ENCODE assay signal across 9 mouse cellular contexts in genomic region chr6:124859725-124860124, GRCm38 (mm10). TPM values are rescaled to one million over a fixed set of nuclear protein-coding genes. Genes with fewer than 3 reads are reported as not detected.
A peak's percentile ranks its signal among the peaks of the same experiment; 100 is the strongest.
DNase-seq lines count a peak whose midpoint lies in the region; ATAC-seq and TF ChIP-seq lines count a peak whose summit lies in the region.
"Had no signal": no experiment of that assay in that cellular context is flagged by ENCODE, and none has a peak within 500 bp of the region (broad histone marks: within the 10 kb centered on the region; RNA-seq: fewer than 3 reads in every experiment).

No protein-coding gene starts in this region.

- peak; percentile 45 for ATAC-seq in CD4-positive, CD25-positive, alpha-beta regulatory T cell, adult 4 months
- no peak for ATAC-seq in forebrain, embryonic 11.5 days (replicated peaks; ENCODE audit: low FRiP score)
- no peak for ATAC-seq in heart, embryonic 15.5 days (replicated peaks; ENCODE audit: insufficient number of reproducible peaks, insufficient read depth, low FRiP score, low read depth)
- no peak for ATAC-seq in liver, embryonic 14.5 days (ENCODE audit: insufficient read depth)
- no peak for ATAC-seq in neural tube, embryonic 13.5 days (ENCODE audit: low read depth)

- H3K27me3 ChIP-seq in forebrain, embryonic 11.5 days (ENCODE audit: control insufficient read depth, insufficient read depth, low read length): no peaks in the 10 kb centered on the region; the same call in none of the 2 replicates
- H3K27me3 ChIP-seq in heart, embryonic 15.5 days: peaks cover 48% of the 10 kb centered on the region
- peaks cover 75% of the 10 kb centered on the region for H3K27me3 ChIP-seq in liver, embryonic 14.5 days (ENCODE audit: control insufficient read depth, insufficient read depth, low read length)
- peaks cover 8% of the 10 kb centered on the region; the same call in 1 of the 2 replicates for H3K27me3 ChIP-seq in neural tube, embryonic 13.5 days
- H3K27me3 ChIP-seq: embryonic facial prominence, embryonic 15.5 days had no signal

- no peak overlapping the region for H3K4me3 ChIP-seq in forebrain, embryonic 11.5 days (ENCODE audit: low read depth, low read length)
- 0 out of 2 replicates have a peak overlapping the region, but pooled peaks have one; percentile 13 for H3K4me3 ChIP-seq in heart, embryonic 15.5 days
- H3K4me3 ChIP-seq in liver, embryonic 14.5 days (ENCODE audit: insufficient read depth in 1 of 2, low read depth in 2 of 2, low read length in 2 of 2): no peak overlapping the region
- H3K4me3 ChIP-seq in neural tube, embryonic 13.5 days: peak overlapping the region; percentile 18
- H3K4me3 ChIP-seq: embryonic facial prominence, embryonic 15.5 days had no signal

- 10% methylated on average over 12 of the region's 12 CpGs for WGBS in forebrain, embryonic 11.5 days
- WGBS in heart, embryonic 15.5 days: 7% methylated on average over 12 of the region's 12 CpGs
- 4% methylated on average over 12 of the region's 12 CpGs for WGBS in liver, embryonic 14.5 days (ENCODE audit: insufficient replicate concordance)
- WGBS in neural tube, embryonic 13.5 days: 7% methylated on average over 12 of the region's 12 CpGs

- peak; percentile 72 for DNase-seq in c-Kit-positive CD71-negative TER-119-negative erythroid progenitor cells, embryonic 14.5 days (ENCODE audit: low read depth)
- DNase-seq in forebrain, embryonic 11.5 days (ENCODE audit: low spot score): peak; percentile 92
- DNase-seq in kidney, postnatal 36 days: peak; percentile 87 to 96
- DNase-seq in liver, embryonic 14.5 days (ENCODE audit: low read depth in 3 of 3, low spot score in 3 of 3): peak; percentile 24 to 33 (median 26)
- peak; percentile 64 for DNase-seq in telencephalon, adult 2 months (ENCODE audit: low read depth, low spot score)

- no peak for TF ChIP-seq EP300 in liver, embryonic 14.5 days (IDR thresholded peaks at IDR 0.05; ENCODE audit: low read depth)

- TF ChIP-seq CTCF in liver, embryonic 14.5 days (IDR thresholded peaks at IDR 0.05; ENCODE audit: low read depth): peak; percentile 88

- H3K27ac ChIP-seq in forebrain, embryonic 11.5 days (ENCODE audit: low read depth, low read length): no peak overlapping the region
- no peak overlapping the region for H3K27ac ChIP-seq in heart, embryonic 15.5 days
- H3K27ac ChIP-seq in liver, embryonic 14.5 days: no peak overlapping the region
- peak overlapping the region; percentile 97 for H3K27ac ChIP-seq in neural tube, embryonic 13.5 days (replicated peaks)
- H3K27ac ChIP-seq: embryonic facial prominence, embryonic 15.5 days had no signal

- no peak overlapping the region; the same call in 1 of the 2 replicates for H3K9ac ChIP-seq in forebrain, embryonic 11.5 days (ENCODE audit: low read length)
- H3K9ac ChIP-seq in heart, embryonic 15.5 days: peak overlapping the region; percentile 31; the same call in 1 of the 2 replicates
- no peak overlapping the region for H3K9ac ChIP-seq in liver, embryonic 14.5 days (replicated peaks)
- H3K9ac ChIP-seq in neural tube, embryonic 13.5 days: peak overlapping the region; percentile 66
- H3K9ac ChIP-seq: embryonic facial prominence, embryonic 15.5 days had no signal

- H3K4me2 ChIP-seq in forebrain, embryonic 11.5 days (ENCODE audit: low read depth, low read length, severe bottlenecking): no peak overlapping the region
- peak overlapping the region; percentile 37; the same call in 1 of the 2 replicates for H3K4me2 ChIP-seq in heart, embryonic 15.5 days
- H3K4me2 ChIP-seq in liver, embryonic 14.5 days (ENCODE audit: low read depth): no peak overlapping the region
- peak overlapping the region; percentile 69 for H3K4me2 ChIP-seq in neural tube, embryonic 13.5 days
- H3K4me2 ChIP-seq: embryonic facial prominence, embryonic 15.5 days had no signal

- H3K36me3 ChIP-seq in forebrain, embryonic 11.5 days (ENCODE audit: control insufficient read depth, insufficient read depth, low read length): no peaks in the 10 kb centered on the region
- no peaks in the 10 kb centered on the region for H3K36me3 ChIP-seq in heart, embryonic 15.5 days
- no peaks in the 10 kb centered on the region for H3K36me3 ChIP-seq in liver, embryonic 14.5 days (replicated peaks; ENCODE audit: control insufficient read depth, insufficient read depth, low read depth)
- peaks cover 16% of the 10 kb centered on the region for H3K36me3 ChIP-seq in neural tube, embryonic 13.5 days

- no peaks in the 10 kb centered on the region for H3K9me3 ChIP-seq in forebrain, embryonic 11.5 days (ENCODE audit: control insufficient read depth, low read length)
- no peaks in the 10 kb centered on the region for H3K9me3 ChIP-seq in heart, embryonic 15.5 days (replicated peaks)
- no peaks in the 10 kb centered on the region for H3K9me3 ChIP-seq in liver, embryonic 14.5 days (ENCODE audit: control insufficient read depth, low read length)
- H3K9me3 ChIP-seq in neural tube, embryonic 13.5 days: no peaks in the 10 kb centered on the region
- H3K9me3 ChIP-seq: embryonic facial prominence, embryonic 15.5 days had no signal

- H3K4me1 ChIP-seq in forebrain, embryonic 11.5 days (replicated peaks; ENCODE audit: control insufficient read depth, insufficient read depth, low read length): peaks cover 34% of the 10 kb centered on the region
- H3K4me1 ChIP-seq in heart, embryonic 15.5 days (replicated peaks): peaks cover 50% of the 10 kb centered on the region
- no peaks in the 10 kb centered on the region for H3K4me1 ChIP-seq in liver, embryonic 14.5 days (replicated peaks; ENCODE audit: control insufficient read depth in 2 of 2, insufficient read depth in 2 of 2, low read length in 1 of 2)
- H3K4me1 ChIP-seq in neural tube, embryonic 13.5 days (replicated peaks): peaks cover 79% of the 10 kb centered on the region

RNA-seq across cellular contexts. Expression of gene P3h3, which starts 2.2 kb away (rescaled TPM):
- under 1 TPM in 1 of 2 experiments, not detected in 1; 0.11 TPM for polyA plus RNA-seq in CD4-positive, CD25-positive, alpha-beta regulatory T cell, adult 4 months (2017; shearing (Covaris generic))
- 17.3 and 17.8 TPM in 2 replicates for polyA plus RNA-seq in forebrain, embryonic 11.5 days (2014; fragmentation: Nextera tagmentation; extraction: Ambion mirVana)
- 14.0 and 24.2 TPM in 2 replicates for polyA plus RNA-seq in heart, embryonic 15.5 days (2015; fragmentation: Nextera tagmentation; extraction: Ambion mirVana)
- 3.2 and 3.5 TPM in 2 replicates for polyA plus RNA-seq in liver, embryonic 14.5 days (2012; rRNA removed)
- 0.83 and 0.88 TPM in 2 replicates for polyA plus RNA-seq in liver, embryonic 14.5 days (2014; fragmentation: Nextera tagmentation; extraction: Ambion mirVana)
- polyA plus RNA-seq in neural tube, embryonic 13.5 days (2015; fragmentation: Nextera tagmentation; extraction: Ambion mirVana): 20.5 and 20.6 TPM in 2 replicates

RNA-seq across cellular contexts. Expression of gene Gpr162, which starts 4.1 kb away (rescaled TPM):
- polyA plus RNA-seq in CD4-positive, CD25-positive, alpha-beta regulatory T cell, adult 4 months (2017; shearing (Covaris generic)): not detected
- polyA plus RNA-seq in forebrain, embryonic 11.5 days (2014; fragmentation: Nextera tagmentation; extraction: Ambion mirVana): 2.7 and 2.8 TPM in 2 replicates
- 2.2 and 2.4 TPM in 2 replicates for polyA plus RNA-seq in heart, embryonic 15.5 days (2015; fragmentation: Nextera tagmentation; extraction: Ambion mirVana)
- 0.03 and 0.18 TPM in 2 replicates for polyA plus RNA-seq in liver, embryonic 14.5 days (2012; rRNA removed)
- polyA plus RNA-seq in liver, embryonic 14.5 days (2014; fragmentation: Nextera tagmentation; extraction: Ambion mirVana): not detected in 2 replicates
- polyA plus RNA-seq in neural tube, embryonic 13.5 days (2015; fragmentation: Nextera tagmentation; extraction: Ambion mirVana): 21.2 and 22.4 TPM in 2 replicates

RNA-seq across cellular contexts. Expression of gene Gnb3, which starts 19.6 kb away (rescaled TPM):
- not detected for polyA plus RNA-seq in CD4-positive, CD25-positive, alpha-beta regulatory T cell, adult 4 months (2017; shearing (Covaris generic))
- polyA plus RNA-seq in forebrain, embryonic 11.5 days (2014; fragmentation: Nextera tagmentation; extraction: Ambion mirVana): 0.71 and 1.1 TPM in 2 replicates
- polyA plus RNA-seq in heart, embryonic 15.5 days (2015; fragmentation: Nextera tagmentation; extraction: Ambion mirVana): 4.9 and 5.2 TPM in 2 replicates
- polyA plus RNA-seq in liver, embryonic 14.5 days (2012; rRNA removed): 0.03 and 0.06 TPM in 2 replicates
- polyA plus RNA-seq in liver, embryonic 14.5 days (2014; fragmentation: Nextera tagmentation; extraction: Ambion mirVana): 0.23 TPM in 1 of 2 replicates, not detected in the other
- polyA plus RNA-seq in neural tube, embryonic 13.5 days (2015; fragmentation: Nextera tagmentation; extraction: Ambion mirVana): 0.44 and 0.93 TPM in 2 replicates

RNA-seq across cellular contexts. Expression of gene Cd4, which starts 28.3 kb away (rescaled TPM):
- 100 to 1,000 TPM; 268 to 648 TPM for polyA plus RNA-seq in CD4-positive, CD25-positive, alpha-beta regulatory T cell, adult 4 months (2017; shearing (Covaris generic))
- polyA plus RNA-seq in forebrain, embryonic 11.5 days (2014; fragmentation: Nextera tagmentation; extraction: Ambion mirVana): not detected in 2 replicates
- 0.05 and 0.68 TPM in 2 replicates for polyA plus RNA-seq in heart, embryonic 15.5 days (2015; fragmentation: Nextera tagmentation; extraction: Ambion mirVana)
- 0.07 and 0.10 TPM in 2 replicates for polyA plus RNA-seq in liver, embryonic 14.5 days (2012; rRNA removed)
- 0.03 TPM in 1 of 2 replicates, not detected in the other for polyA plus RNA-seq in liver, embryonic 14.5 days (2014; fragmentation: Nextera tagmentation; extraction: Ambion mirVana)
- polyA plus RNA-seq in neural tube, embryonic 13.5 days (2015; fragmentation: Nextera tagmentation; extraction: Ambion mirVana): 0.21 TPM in 1 of 2 replicates, not detected in the other

RNA-seq across cellular contexts. Expression of gene Cdca3, which starts 30.4 kb away (rescaled TPM):
- polyA plus RNA-seq in CD4-positive, CD25-positive, alpha-beta regulatory T cell, adult 4 months (2017; shearing (Covaris generic)): 10 to 100 TPM in 1 of 2 experiments, 1 to 10 TPM in 1; 8.0 to 27.1 TPM
- 276 and 307 TPM in 2 replicates for polyA plus RNA-seq in forebrain, embryonic 11.5 days (2014; fragmentation: Nextera tagmentation; extraction: Ambion mirVana)
- 117 and 128 TPM in 2 replicates for polyA plus RNA-seq in heart, embryonic 15.5 days (2015; fragmentation: Nextera tagmentation; extraction: Ambion mirVana)
- polyA plus RNA-seq in liver, embryonic 14.5 days (2012; rRNA removed): 147 and 165 TPM in 2 replicates
- 205 and 206 TPM in 2 replicates for polyA plus RNA-seq in liver, embryonic 14.5 days (2014; fragmentation: Nextera tagmentation; extraction: Ambion mirVana)
- 26.6 and 33.2 TPM in 2 replicates for polyA plus RNA-seq in neural tube, embryonic 13.5 days (2015; fragmentation: Nextera tagmentation; extraction: Ambion mirVana)

Comparison
In these comparisons a context has a peak if more than half of its experiments do, and no peak if none do; other contexts are left out.
1. DNase-seq: peak in every context shown above with its lines; median percentile 92 in forebrain, embryonic 11.5 days; 92 in kidney, postnatal 36 days; 72 in c-Kit-positive CD71-negative TER-119-negative erythroid progenitor cells, embryonic 14.5 days; 64 in telencephalon, adult 2 months; 26 in liver, embryonic 14.5 days.
2. H3K4me2 ChIP-seq: peak in heart, embryonic 15.5 days (single experiment) and neural tube, embryonic 13.5 days (single experiment); none in forebrain, embryonic 11.5 days (single experiment) and liver, embryonic 14.5 days (single experiment).
3. H3K4me3 ChIP-seq: peak in heart, embryonic 15.5 days (single experiment) and neural tube, embryonic 13.5 days (single experiment); none in forebrain, embryonic 11.5 days (single experiment) and liver, embryonic 14.5 days (0 of 2).
4. H3K9ac ChIP-seq: peak in heart, embryonic 15.5 days (single experiment) and neural tube, embryonic 13.5 days (single experiment); none in forebrain, embryonic 11.5 days (single experiment) and liver, embryonic 14.5 days (single experiment).